Mouse (Mus musculus) bone marrow macrophage, adult 2 months (primary cell): ENCODE data around the gene Ndst4.

ENCODE experiments used
- CTCF ChIP-seq: IDR thresholded peaks from 2 replicates; pipeline ENCODE4 v1.5.1; 2012; ENCODE audit warnings: low read depth, mild to moderate bottlenecking, low read length, moderate library complexity
- POLR2A ChIP-seq: IDR thresholded peaks from 2 replicates; pipeline ENCODE4 v1.6.1; 2012; ENCODE audit warnings: mild to moderate bottlenecking, low read depth, low read length, borderline replicate concordance

- TF ChIP-seq CTCF (no peak), POLR2A (no peak)
Measured at GRCm38 (mm10) chr3:125744468-125745141, 340.7 kb downstream of the Ndst4 start.
